Mouse (Mus musculus) left cerebral cortex, postnatal 36 days (tissue): ENCODE measurements around the gene Atp6v1a. TPM values are rescaled to one million over a fixed set of nuclear protein-coding genes. Genes with fewer than 3 reads are reported as not detected.

ENCODE experiments used
- DNase-seq, 2 experiments: peaks; one replicate each; pipeline ENCODE4 v3.0.0; 2021 to 2022; ENCODE audit warnings: low spot score in 2 of 2, mixed read lengths in 1 of 2
- intact Hi-C: fragments of 180-260 bp; cut with DNase I; formaldehyde crosslinking; loops from one replicate; pipeline ENCODE4 v1.15.1; 2025
- total RNA-seq, 2 experiments: library from RNA; stranded (reverse); gene quantifications; 2 replicates each; pipeline ENCODE4 v1.2.3; 2021

Atp6v1a gene
- total RNA-seq, 2 experiments from 2014 or later, result 437 to 470 TPM

- intact Hi-C loops, result no loop called here
- DNase-seq, result peak; percentile 65 to 68
These were observed 782 bp upstream of the Atp6v1a start for GRCm38 (mm10) chr16:44140186-44140787.

- intact Hi-C loops, result loop anchor here (1.0 to 10.0 kb wide), 3 partner anchors 16 to 254 kb away; partner anchors contain the start of genes Ccdc191 and Usf3
- peak; percentile 89 to 90 for DNase-seq
These were observed 448 bp downstream of the Atp6v1a start for GRCm38 (mm10) chr16:44138979-44139535.

DNA sequence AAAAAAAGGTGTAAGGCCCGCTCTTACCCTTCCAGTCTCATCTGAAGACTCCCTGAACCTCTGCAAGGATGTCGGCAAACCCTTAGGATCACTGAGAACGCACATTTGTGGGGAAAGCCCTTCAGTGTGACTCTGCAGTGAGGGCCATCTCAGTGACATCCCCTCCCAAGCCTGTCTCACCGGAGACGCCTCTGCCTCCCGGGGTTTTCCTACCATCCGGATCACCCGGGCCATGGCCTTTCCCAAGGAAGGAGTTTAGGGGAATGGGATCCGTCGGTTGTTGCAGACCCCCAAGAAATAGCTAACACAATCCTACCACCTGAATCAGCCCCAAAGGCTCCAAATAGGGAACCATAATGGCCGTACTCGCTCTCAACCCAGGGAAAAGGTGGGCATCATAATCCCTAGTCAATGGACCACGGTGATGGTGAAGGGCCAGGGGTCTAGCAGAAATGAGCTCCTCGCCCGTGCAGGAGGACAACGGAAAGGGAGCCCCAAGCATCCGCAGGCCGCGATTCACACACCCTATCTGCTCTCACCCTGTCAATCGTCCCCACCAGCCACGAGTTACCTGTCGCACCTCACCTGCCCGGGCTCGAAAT is 1.0 kb downstream of the Atp6v1a start:
- intact Hi-C loops, result loop anchor here (2.0 to 10.0 kb wide), 2 partner anchors 16 to 254 kb away; partner anchors contain the start of gene Ccdc191
- peak; percentile 28 to 30 for DNase-seq

- no peak for DNase-seq
- intact Hi-C loops, result loop anchor here (10.0 kb wide), 1 partner anchor 252 kb away; the partner anchor contains the start of gene Ccdc191
These were observed 2.9 kb downstream of the Atp6v1a start for GRCm38 (mm10) chr16:44136511-44137021.

DNA sequence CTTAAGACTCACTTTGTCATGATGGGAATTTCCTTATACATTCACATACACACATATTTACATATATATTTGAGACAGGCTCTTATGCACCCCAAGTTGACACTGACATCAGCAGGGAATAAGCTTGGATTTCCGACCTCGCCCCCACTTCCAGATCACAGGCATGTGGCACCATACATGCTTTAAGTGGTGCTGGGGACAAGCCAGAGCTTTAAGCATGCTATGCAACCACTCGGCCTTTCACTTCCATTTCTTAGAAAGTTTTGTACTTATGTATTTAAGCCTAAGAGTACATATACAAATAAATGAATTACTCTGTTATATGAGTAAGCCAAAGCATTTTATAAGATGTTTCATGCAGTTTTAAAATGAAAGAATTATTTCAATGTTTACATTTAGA is 6.3 kb downstream of the Atp6v1a start:
- intact Hi-C loops, result loop anchor here (10.0 kb wide), 1 partner anchor 248 kb away; the partner anchor contains the start of gene Ccdc191
- DNase-seq, result no peak

DNA sequence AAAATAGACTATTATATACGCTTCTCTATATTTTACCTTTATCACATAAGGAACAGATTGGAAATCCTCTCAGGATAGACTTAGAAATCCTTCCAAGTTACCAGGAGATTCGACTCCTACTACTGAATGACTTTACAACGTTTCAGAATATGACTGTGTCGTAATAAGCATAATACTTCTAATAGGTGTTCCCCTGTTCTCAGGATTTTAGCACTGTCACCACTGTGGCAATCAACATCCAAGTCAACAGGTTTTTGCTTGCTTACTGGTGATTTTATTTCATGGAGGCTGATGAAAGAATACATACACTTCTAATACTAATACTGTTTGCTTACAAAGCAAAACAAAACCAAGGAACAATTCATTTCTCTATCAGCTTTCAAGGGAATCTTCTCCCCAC is 7.2 kb downstream of the Atp6v1a start:
- intact Hi-C loops, result loop anchor here (10.0 kb wide), 1 partner anchor 247 kb away; the partner anchor contains the start of gene Ccdc191
- no peak for DNase-seq

DNA sequence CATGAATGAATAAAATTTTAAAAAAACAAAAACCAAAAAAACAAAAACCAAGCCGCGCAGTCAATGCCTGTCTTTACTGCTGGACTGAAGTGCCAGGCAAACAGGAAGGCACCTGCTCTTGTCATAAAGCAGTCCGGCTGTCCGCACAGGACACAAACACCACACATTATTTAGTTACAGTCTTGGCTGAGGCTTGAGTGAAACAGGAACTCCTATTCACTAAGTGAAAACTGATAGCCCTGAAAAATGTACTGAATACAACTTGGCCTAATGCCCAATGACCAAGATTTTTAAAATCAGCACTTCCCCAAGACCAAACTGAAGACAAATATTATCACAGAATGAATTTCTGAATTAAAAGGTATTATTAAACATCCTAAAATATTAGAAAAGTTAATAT is 13.1 kb downstream of the Atp6v1a start:
- intact Hi-C loops, result no loop called here

DNA sequence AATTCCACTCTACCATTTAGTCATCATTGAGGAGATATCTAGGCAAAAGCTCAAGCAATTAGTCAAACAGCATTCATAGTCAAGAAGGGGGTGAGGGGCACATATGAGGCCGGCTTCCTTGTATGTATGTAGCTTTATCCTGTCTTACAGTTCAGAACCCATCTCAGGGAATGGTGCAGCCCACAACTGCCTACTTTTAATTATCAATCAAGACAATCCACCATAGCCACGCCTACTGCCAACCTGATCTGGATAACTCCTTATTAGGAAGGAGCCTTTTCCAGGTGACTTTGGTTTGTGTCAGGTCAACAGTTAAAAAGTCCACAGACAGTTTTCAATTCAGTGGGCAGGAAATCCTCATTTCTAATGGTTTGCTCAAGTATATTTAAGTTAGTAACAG is 14.1 kb downstream of the Atp6v1a start:
- intact Hi-C loops, result no loop called here

More for the DNA sequence above, 13.1 kb downstream of the Atp6v1a start:
- DNase-seq, result no peak

DNA sequence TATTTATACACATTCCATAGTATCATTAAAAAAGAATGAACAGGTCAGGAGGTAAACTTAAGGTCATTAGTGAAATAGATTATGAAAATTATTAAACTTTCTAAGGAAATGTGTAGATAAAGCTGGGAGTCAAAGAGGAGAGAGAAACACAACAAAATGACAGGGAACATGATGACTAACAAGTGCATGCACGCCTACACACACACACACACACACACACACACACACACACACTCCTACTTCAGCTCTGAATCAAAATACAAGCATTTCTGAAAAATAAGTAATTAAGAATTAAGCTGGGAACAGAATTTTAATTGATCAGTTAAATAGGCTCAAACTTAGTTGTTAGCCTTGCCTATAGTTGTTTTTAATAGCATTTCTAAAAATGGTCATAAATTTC is 14.8 kb downstream of the Atp6v1a start:
- DNase-seq, result no peak
- intact Hi-C loops, result no loop called here

More for the DNA sequence above, 14.1 kb downstream of the Atp6v1a start:
- no peak for DNase-seq

- no peak for DNase-seq
- intact Hi-C loops, result loop anchor here (2.0 kb wide), 1 partner anchor 15 kb away; the partner anchor contains the start of genes Atp6v1a and Naa50
These were observed 15.7 kb downstream of the Atp6v1a start for GRCm38 (mm10) chr16:44123786-44124185.

DNA sequence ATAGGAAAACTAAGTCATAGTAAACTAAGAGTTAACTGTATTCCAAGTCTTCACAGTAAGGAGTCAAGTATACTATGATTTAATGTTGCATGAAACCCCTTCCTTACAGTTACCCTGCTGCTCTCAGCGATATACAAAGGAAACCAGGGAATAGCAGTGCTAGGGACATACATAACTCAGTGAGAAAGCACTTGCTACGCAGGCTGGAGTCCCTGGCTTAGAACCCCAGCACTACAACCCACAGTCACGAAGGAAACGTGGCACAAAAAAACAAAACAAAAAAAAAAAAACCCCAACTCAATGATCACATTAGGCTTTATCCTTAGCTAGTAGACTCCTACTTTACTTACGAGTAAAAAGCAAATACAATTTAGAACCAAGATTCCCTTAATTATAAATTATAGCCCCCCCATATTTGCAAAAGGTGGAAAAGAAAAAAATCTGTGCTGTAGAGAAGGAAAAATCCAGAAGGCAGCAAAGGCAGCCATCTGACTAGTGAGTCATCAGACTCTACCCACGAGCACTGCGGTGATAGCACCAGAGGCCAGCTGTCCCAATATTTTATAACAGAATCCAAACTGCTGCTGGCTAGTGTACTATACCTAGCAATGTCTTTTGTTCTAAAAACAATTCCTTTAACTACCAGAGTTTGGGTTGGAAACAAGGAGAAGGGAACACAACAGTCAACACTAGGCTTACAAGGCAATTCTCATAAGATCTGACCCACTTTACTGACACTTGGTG is 16.4 kb downstream of the Atp6v1a start:
- peak; percentile 48 to 61 for DNase-seq
- intact Hi-C loops, result loop anchor here (2.0 kb wide), 1 partner anchor 16 kb away; the partner anchor contains the start of genes Atp6v1a and Naa50

GRCm38 (mm10) chr16:44122574-44122973 is 16.9 kb downstream of the Atp6v1a start:
- intact Hi-C loops, result loop anchor here (2.0 kb wide), 1 partner anchor 16 kb away; the partner anchor contains the start of genes Atp6v1a and Naa50
- DNase-seq, result no peak

DNA sequence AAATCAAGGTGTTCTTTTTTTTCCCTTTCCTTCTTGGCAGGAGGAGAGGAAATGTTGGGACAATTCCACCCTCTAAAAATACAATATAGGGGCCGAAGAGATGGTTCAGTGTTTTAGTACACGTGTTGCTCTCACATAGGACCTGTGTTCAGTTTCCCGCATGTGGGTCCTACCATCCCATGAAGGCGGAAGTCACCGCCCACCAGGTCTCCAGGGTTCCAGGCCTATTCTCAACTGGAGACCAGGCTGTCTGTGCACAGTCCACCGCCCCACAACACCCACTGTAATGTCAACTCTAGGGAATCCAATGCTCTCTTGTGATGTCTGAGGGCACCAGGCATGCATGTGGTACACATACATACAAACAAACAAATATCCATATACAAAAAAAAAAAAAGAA is 17.4 kb downstream of the Atp6v1a start:
- DNase-seq, result no peak
- intact Hi-C loops, result loop anchor here (2.0 kb wide), 1 partner anchor 17 kb away; the partner anchor contains the start of genes Atp6v1a and Naa50

DNA sequence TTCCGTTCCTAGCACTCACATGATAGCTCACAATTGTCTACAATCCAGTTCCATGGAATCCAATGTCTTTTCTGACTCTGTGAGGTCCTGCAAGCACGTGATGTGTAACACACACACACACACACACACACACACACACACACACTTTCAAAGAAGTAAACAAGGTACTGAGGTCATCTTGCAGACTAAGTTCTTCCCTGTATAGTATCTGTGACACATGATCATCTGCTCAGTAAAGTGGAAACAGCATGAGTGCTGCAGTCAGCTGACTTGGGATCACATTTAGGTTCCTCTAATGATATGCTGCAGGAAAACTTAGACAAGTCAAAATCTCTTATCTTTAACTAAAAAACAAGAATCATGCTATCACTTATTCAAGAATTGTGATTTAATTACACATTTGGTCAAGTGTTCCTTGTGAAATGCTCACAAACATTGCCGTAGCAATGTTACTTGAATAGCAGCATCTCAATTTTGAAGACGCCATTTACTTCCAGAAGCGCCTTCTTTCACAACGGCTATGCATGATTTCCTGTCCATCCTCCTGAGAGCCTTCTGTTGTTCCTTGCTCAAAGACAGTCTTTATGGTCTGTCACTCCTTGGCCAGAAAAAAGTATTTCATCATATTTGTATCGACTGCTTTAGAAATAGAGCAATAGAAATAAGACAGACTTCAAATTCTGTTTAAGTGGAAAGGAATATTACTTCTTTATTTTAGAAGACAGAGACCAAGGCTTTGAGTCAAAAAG is 19.6 kb downstream of the Atp6v1a start:
- intact Hi-C loops, result no loop called here
- DNase-seq, result no peak

DNA sequence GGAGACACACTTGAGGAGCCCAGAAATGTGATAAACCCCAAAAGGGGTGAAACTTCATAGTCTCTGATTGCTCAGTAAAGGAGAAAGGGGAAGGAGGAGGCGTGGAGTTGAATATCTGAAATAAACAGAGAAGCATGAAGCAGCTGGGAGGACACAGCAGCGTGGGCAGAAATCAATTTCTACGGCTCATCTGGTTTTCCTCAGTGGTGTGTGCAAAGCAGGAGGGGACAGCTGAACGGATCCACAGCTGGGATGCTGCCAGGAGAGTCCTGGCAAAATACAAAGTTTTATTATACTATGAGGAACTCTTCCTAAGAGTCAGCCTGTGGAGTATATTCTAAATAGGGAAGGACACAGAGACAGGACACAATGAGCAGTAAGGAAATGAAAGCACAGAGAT is 30.5 kb downstream of the Atp6v1a start:
- intact Hi-C loops, result no loop called here
- peak in 1 of 2 experiments; percentile 11 for DNase-seq

GRCm38 (mm10) chr16:44105211-44105610 is 34.3 kb downstream of the Atp6v1a start:
- no peak for DNase-seq
- intact Hi-C loops, result no loop called here

GRCm38 (mm10) chr16:44103806-44104766 is 35.4 kb downstream of the Atp6v1a start:
- DNase-seq, result no peak
- intact Hi-C loops, result no loop called here

DNA sequence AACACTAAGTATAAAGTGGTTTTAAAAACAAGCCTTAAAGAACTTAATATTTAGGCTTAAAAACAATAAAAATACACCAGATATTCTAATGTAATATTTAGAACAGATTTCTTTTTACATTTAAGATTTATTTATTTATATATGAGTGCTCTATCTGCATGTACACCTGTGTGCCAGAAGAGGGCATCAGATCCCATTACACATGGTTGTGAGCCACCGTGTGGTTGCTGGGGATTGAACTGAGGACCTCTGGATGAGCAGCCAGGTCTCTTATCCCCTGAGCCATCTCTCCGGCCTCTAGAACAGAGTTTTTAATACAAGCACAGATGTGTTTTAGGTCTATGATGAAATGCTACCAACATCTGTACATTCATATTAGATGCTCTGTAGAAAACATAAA is 36.6 kb downstream of the Atp6v1a start:
- intact Hi-C loops, result no loop called here
- DNase-seq, result no peak
